Mouse (Mus musculus): Measurements from ENCODE around the gene Top1. TPM values are rescaled to one million over a fixed set of nuclear protein-coding genes. Genes with fewer than 3 reads are reported as not detected.

Gene Top1
- polyA plus RNA-seq (2016; fragmentation: Nextera tagmentation; extraction: Ambion mirVana): 115 and 117 TPM in 2 replicates

DNA sequence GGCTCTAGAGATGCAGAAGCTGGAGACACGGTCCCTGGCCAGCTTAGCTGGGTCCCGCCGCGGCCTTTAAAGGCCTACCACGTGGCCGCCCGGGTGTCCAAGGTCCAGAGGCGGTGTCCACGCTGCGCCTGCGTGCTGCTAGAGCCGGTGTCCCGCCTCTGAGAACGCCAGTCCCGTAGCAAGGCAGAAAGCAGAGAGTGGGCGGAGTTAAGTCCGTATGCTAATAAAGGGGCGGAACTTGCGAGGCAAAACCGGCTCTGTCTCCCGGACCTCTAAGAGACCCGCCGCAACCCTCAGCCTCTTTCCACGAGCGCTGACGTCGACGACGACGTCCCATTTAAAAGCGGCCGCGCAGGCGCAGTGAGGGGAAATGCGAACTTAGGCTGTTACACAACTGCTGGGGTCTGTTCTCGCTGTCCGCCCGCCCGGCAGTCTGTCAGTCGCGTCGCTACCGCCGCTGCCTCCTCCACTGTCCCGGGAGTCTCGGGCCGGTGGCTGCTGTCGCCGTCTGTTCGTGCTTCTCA, at the start of gene Top1:
Top1 (plus strand) TSS at position 275 of the 524 bp plus-strand sequence.
- DNase-seq (ENCODE audit: low spot score): peak; percentile 99
- H3K4me3 ChIP-seq: peak within 1 kb of the TSS; percentile 99
- WGBS: under 1% methylated on average over 50 of the region's 50 CpGs
- H3K9me3 ChIP-seq: no peaks in the 10 kb centered on the region
- H3K36me3 ChIP-seq (replicated peaks): peaks cover 6% of the 10 kb centered on the region
- H3K4me1 ChIP-seq: peaks cover 31% of the 10 kb centered on the region
- H3K27ac ChIP-seq (replicated peaks): peak within 1 kb of the TSS; percentile 100
- H3K27me3 ChIP-seq (replicated peaks; ENCODE audit: low read depth, poor library complexity, severe bottlenecking): no peaks in the 10 kb centered on the region

GRCm38 (mm10) chr2:160597582-160598281, 48.0 kb upstream of the Top1 start:
- H3K36me3 ChIP-seq (replicated peaks): no peaks in the 10 kb centered on the region
- no peak overlapping the region for H3K27ac ChIP-seq (replicated peaks)
- H3K27me3 ChIP-seq (replicated peaks; ENCODE audit: low read depth, poor library complexity, severe bottlenecking): no peaks in the 10 kb centered on the region
- 35% methylated on average over 12 of the region's 12 CpGs for WGBS
- no peaks in the 10 kb centered on the region for H3K9me3 ChIP-seq
- no peak overlapping the region for H3K4me3 ChIP-seq
- DNase-seq (ENCODE audit: low spot score): peak; percentile 82
- no peaks in the 10 kb centered on the region for H3K4me1 ChIP-seq

- no peak overlapping the region for H3K27ac ChIP-seq (replicated peaks)
- DNase-seq (ENCODE audit: low spot score): no peak
- 61% methylated on average over 1 of the region's 1 CpGs for WGBS
- no peak overlapping the region for H3K4me3 ChIP-seq
- H3K27me3 ChIP-seq (replicated peaks; ENCODE audit: low read depth, poor library complexity, severe bottlenecking): no peaks in the 10 kb centered on the region
- no peaks in the 10 kb centered on the region for H3K36me3 ChIP-seq (replicated peaks)
- H3K9me3 ChIP-seq: no peaks in the 10 kb centered on the region
- H3K4me1 ChIP-seq: no peaks in the 10 kb centered on the region
Measured at GRCm38 (mm10) chr2:160601805-160602204, 43.9 kb upstream of the Top1 start.

- WGBS: 72% methylated on average over 10 of the region's 10 CpGs
- Histone ChIP-seq H3K27me3 (replicated peaks; ENCODE audit: low read depth, poor library complexity, severe bottlenecking) (no peaks in the 10 kb centered on the region), H3K9me3 (no peaks in the 10 kb centered on the region), H3K27ac (replicated peaks) (peak overlapping the region; percentile 19; the same call in 1 of the 2 replicates), H3K4me3 (no peak overlapping the region), H3K36me3 (replicated peaks) (no peaks in the 10 kb centered on the region), H3K4me1 (no peaks in the 10 kb centered on the region)
- no peak for DNase-seq (ENCODE audit: low spot score)
Measured at GRCm38 (mm10) chr2:160603154-160603933, 42.3 kb upstream of the Top1 start.

DNA sequence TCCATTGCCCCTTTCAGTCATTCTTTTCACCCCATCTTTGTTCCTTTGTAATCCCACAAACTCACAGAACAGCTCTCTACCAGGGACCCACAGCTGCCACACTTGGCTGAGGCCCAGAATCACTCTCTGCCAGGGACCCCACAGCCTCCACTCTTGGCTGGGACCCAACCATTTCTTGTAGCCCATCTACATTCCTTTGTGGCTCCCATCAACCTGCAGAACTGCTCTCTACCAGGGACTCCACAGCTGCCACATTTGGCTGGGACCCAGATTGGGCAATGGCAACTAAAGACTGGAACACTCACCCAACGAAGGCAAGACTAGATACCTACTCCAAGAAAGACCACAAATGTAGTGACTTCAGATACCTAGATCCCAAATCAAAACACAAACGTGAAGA, 35.7 kb upstream of the Top1 start:
- DNase-seq (ENCODE audit: low spot score): no peak
- no peaks in the 10 kb centered on the region for H3K27me3 ChIP-seq (replicated peaks; ENCODE audit: low read depth, poor library complexity, severe bottlenecking)
- H3K27ac ChIP-seq (replicated peaks): no peak overlapping the region
- no peaks in the 10 kb centered on the region for H3K9me3 ChIP-seq
- 79% methylated on average over 2 of the region's 2 CpGs for WGBS
- H3K4me3 ChIP-seq: no peak overlapping the region
- H3K36me3 ChIP-seq (replicated peaks): no peaks in the 10 kb centered on the region
- no peaks in the 10 kb centered on the region for H3K4me1 ChIP-seq

DNA sequence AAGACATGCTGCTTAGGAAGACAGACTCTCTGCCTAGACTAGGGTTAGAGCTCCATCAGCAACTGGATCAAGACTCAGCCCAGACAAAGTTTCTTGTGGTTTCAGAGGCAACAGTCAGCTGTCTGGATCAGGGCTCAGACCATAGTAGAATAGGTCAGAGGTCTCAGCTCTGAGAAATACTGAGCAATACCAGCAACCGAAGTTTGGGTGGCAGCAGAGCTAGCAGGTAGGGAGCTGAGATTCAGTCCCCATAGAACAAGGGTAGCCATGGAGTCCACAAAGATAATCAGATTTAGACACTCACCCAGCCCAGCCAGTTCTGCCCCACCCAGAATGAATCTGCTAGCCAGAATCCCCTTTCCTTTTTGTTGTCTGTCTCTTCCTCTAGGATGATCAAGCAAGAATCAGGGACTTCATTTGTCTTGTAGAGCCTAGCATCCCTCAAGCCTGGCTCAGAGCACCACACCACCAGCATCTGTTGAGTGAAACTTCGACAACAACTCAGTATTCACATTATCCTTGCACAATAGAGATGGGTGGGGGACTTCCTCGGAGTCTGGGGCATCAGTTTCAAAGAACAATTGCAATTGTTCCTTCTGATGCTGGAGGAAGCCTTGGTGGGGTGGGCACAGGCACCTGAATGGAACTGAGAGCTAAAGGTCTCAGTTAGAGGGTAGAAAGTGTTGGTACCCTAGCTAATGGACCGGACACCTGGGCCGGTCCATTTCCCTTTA, 32.3 kb upstream of the Top1 start:
- H3K27ac ChIP-seq (replicated peaks): no peak overlapping the region
- H3K36me3 ChIP-seq (replicated peaks): no peaks in the 10 kb centered on the region
- no peak overlapping the region for H3K4me3 ChIP-seq
- no peak for DNase-seq (ENCODE audit: low spot score)
- 85% methylated on average over 5 of the region's 5 CpGs for WGBS
- H3K4me1 ChIP-seq: no peaks in the 10 kb centered on the region
- no peaks in the 10 kb centered on the region for H3K27me3 ChIP-seq (replicated peaks; ENCODE audit: low read depth, poor library complexity, severe bottlenecking)
- H3K9me3 ChIP-seq: no peaks in the 10 kb centered on the region

GRCm38 (mm10) chr2:160617741-160618140, 27.9 kb upstream of the Top1 start:
- H3K27me3 ChIP-seq (replicated peaks; ENCODE audit: low read depth, poor library complexity, severe bottlenecking): no peaks in the 10 kb centered on the region
- WGBS: 83% methylated on average over 6 of the region's 6 CpGs

GRCm38 (mm10) chr2:160618619-160619220, 27.0 kb upstream of the Top1 start:
- 53% methylated on average over 6 of the region's 6 CpGs for WGBS
- Histone ChIP-seq H3K27me3 (replicated peaks; ENCODE audit: low read depth, poor library complexity, severe bottlenecking) (no peaks in the 10 kb centered on the region), H3K9me3 (no peaks in the 10 kb centered on the region), H3K27ac (replicated peaks) (no peak overlapping the region), H3K4me1 (peaks cover 23% of the 10 kb centered on the region), H3K4me3 (no peak overlapping the region), H3K36me3 (replicated peaks) (no peaks in the 10 kb centered on the region)
- no peak for DNase-seq (ENCODE audit: low spot score)

More at GRCm38 (mm10) chr2:160617741-160618140, 27.9 kb upstream of the Top1 start:
- Histone ChIP-seq H3K9me3 (no peaks in the 10 kb centered on the region), H3K4me1 (peaks cover 23% of the 10 kb centered on the region), H3K27ac (replicated peaks) (no peak overlapping the region), H3K4me3 (no peak overlapping the region), H3K36me3 (replicated peaks) (no peaks in the 10 kb centered on the region)
- no peak for DNase-seq (ENCODE audit: low spot score)

- WGBS: 87% methylated on average over 5 of the region's 5 CpGs
- Histone ChIP-seq H3K4me3 (no peak overlapping the region), H3K27me3 (replicated peaks; ENCODE audit: low read depth, poor library complexity, severe bottlenecking) (no peaks in the 10 kb centered on the region), H3K9me3 (no peaks in the 10 kb centered on the region), H3K4me1 (peaks cover 23% of the 10 kb centered on the region), H3K27ac (replicated peaks) (no peak overlapping the region), H3K36me3 (replicated peaks) (no peaks in the 10 kb centered on the region)
- no peak for DNase-seq (ENCODE audit: low spot score)
Measured at GRCm38 (mm10) chr2:160619300-160619699, 26.4 kb upstream of the Top1 start.

GRCm38 (mm10) chr2:160619831-160620230, 25.9 kb upstream of the Top1 start:
- WGBS: 77% methylated on average over 9 of the region's 9 CpGs
- H3K36me3 ChIP-seq (replicated peaks): no peaks in the 10 kb centered on the region

DNA sequence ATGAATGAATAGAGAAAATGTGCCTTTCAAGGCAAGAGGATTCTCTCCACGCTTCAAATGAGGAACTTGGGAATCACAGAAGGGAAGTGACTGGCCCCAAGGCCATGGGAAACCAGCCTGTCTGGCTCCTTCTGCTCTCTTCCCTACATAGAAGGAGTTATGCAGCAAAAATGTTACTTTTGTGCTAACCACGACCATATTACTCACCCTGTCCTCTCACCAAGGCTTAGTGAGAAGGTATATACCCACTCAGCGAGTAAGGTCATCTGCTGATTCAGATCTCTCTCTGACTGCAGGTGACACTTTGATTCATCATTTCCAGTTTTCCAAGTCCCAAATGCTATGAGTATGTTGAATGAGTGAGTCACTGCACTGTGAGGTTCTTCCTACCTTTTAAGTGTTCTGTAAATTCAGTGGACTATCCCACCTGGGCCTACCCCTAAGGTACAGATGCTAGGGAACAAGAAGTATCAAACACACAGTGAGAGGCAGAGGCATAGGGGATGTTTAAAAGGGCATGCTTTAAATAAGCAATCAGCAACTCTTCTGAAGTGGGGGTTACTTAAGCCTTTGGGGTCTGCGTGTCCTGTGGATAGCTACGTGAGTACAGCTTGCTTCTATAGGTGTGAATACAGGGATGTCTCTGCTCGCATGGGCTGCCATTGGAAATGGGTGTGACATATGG, 25.3 kb upstream of the Top1 start:
- Histone ChIP-seq H3K4me3 (no peak overlapping the region), H3K27ac (replicated peaks) (no peak overlapping the region), H3K36me3 (replicated peaks) (no peaks in the 10 kb centered on the region), H3K27me3 (replicated peaks; ENCODE audit: low read depth, poor library complexity, severe bottlenecking) (no peaks in the 10 kb centered on the region), H3K9me3 (no peaks in the 10 kb centered on the region), H3K4me1 (peaks cover 23% of the 10 kb centered on the region)
- 71% methylated on average over 6 of the region's 6 CpGs for WGBS
- DNase-seq (ENCODE audit: low spot score): no peak

More at GRCm38 (mm10) chr2:160619831-160620230, 25.9 kb upstream of the Top1 start:
- H3K4me3 ChIP-seq: no peak overlapping the region
- H3K27me3 ChIP-seq (replicated peaks; ENCODE audit: low read depth, poor library complexity, severe bottlenecking): no peaks in the 10 kb centered on the region
- H3K27ac ChIP-seq (replicated peaks): no peak overlapping the region
- peaks cover 23% of the 10 kb centered on the region for H3K4me1 ChIP-seq
- DNase-seq (ENCODE audit: low spot score): no peak
- H3K9me3 ChIP-seq: no peaks in the 10 kb centered on the region

Measured in embryonic facial prominence, embryonic 10.5 days (tissue).